Mouse (Mus musculus): ENCODE measurements around the gene A630001G21Rik. TPM values are rescaled to one million over a fixed set of nuclear protein-coding genes. Genes with fewer than 3 reads are reported as not detected.
"Not testable (repeated sequence)": the region's sequence is repeated elsewhere in the genome, so short reads cannot be mapped to it uniquely, and the experiment has no call there.

Gene A630001G21Rik
- under 1 TPM; 0.21 to 0.31 TPM for total RNA-seq (2021)

DNA sequence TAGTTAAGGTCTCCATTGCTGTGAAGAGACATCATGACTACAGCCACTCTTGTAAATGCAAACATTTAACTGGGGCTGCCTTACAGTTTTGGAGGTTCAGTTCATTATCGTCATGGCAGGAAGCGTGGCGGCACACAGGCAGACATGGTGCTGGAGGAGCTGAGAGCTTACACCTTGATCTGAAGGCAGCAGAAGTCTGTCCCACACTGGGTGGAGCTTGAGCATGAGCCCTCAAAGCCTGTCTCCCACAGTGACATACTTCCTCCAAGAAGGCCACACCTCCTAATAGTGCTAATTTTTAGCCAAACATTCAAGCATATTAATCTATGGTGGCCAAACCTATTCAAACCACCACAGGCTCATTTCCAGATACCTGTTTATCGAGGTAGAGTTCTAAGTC is at the start of gene A630001G21Rik:
Gene A630001G21Rik (minus strand): TSS at position 208 of the 400 bp plus-strand sequence.
- intact Hi-C loops (cut with DNase I), result no loop called here
- DNase-seq (ENCODE audit: low spot score), result no peak

GRCm38 (mm10) chr1:85827166-85827565 is 48.7 kb upstream of the A630001G21Rik start:
- no peak for DNase-seq (ENCODE audit: low spot score)
- intact Hi-C loops (cut with DNase I), result no loop called here

GRCm38 (mm10) chr1:85824905-85825304 is 46.5 kb upstream of the A630001G21Rik start:
- intact Hi-C loops (cut with DNase I), result no loop called here

DNA sequence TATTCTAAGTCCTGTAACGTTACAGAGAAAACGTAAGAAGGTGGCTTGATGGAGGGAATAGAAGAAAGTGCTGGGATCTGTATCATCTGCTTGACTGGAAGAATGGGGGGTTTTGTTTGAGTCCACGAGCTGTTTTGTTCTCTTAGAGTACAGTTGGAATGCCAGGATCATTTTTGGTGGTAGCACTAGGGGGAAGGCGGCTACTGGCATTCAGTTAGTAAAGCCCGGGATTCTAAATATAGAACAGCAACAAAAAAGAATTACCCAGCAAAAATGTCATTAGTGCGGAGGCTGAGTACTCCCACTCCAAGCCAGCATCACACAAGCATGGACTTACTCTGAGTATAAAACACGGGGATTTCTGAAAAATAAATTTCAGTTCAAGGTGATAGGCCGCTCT is 43.8 kb upstream of the A630001G21Rik start:
- no peak for DNase-seq (ENCODE audit: low spot score)
- intact Hi-C loops (cut with DNase I), result no loop called here

More at GRCm38 (mm10) chr1:85824905-85825304, 46.5 kb upstream of the A630001G21Rik start:
- no peak for DNase-seq (ENCODE audit: low spot score)

- no peak for DNase-seq (ENCODE audit: low spot score)
Observed at GRCm38 (mm10) chr1:85819695-85820094, 41.3 kb upstream of the A630001G21Rik start.

GRCm38 (mm10) chr1:85818121-85818520 is 39.7 kb upstream of the A630001G21Rik start:
- no peak for DNase-seq (ENCODE audit: low spot score)
- intact Hi-C loops (cut with DNase I), result no loop called here

More at GRCm38 (mm10) chr1:85819695-85820094, 41.3 kb upstream of the A630001G21Rik start:
- intact Hi-C loops (cut with DNase I), result no loop called here

DNA sequence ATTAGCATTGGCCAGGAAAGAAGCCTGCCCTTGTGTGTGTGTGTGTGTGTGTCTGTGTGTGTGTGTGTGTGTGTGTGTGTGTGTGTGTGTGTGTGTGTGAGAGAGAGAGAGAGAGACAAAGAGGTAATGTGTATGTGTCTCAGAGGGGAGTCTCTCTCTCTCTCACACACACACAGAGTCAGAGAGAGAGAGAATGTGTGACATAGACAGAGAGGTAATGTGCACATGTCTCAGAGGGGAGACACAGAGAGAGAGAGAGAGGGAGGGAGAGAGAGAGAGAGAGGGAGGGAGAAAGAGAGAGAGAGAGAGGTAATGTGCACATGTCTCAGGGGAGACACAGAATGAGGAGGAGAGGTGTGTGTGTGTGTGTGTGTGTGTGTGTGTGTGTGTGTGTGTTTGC is 35.8 kb upstream of the A630001G21Rik start:
- DNase-seq (ENCODE audit: low spot score); intact Hi-C loops (cut with DNase I): not testable (repeated sequence)

GRCm38 (mm10) chr1:85810787-85811186 is 32.3 kb upstream of the A630001G21Rik start:
- no peak for DNase-seq (ENCODE audit: low spot score)
- intact Hi-C loops (cut with DNase I), result no loop called here

DNA sequence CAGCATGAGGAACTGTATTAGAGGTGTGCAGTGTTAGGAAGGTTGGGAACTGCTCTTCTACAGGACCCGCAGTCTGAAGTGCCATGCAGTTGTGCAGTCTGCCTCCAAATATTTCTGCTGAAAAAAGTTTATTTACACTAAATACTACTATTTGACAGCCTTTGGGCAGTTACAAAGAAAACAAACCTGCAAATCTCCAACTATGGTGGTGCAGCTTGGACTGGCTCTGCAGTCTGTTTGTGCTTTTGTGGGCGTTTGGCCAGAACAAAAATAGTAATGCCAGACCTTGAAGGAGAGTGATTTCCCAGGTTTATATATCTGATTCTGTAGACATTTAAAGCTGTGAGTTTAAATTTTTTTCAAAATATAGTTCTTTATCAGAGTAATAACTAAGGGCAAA is 31.9 kb upstream of the A630001G21Rik start:
- no peak for DNase-seq (ENCODE audit: low spot score)
- intact Hi-C loops (cut with DNase I), result no loop called here

DNA sequence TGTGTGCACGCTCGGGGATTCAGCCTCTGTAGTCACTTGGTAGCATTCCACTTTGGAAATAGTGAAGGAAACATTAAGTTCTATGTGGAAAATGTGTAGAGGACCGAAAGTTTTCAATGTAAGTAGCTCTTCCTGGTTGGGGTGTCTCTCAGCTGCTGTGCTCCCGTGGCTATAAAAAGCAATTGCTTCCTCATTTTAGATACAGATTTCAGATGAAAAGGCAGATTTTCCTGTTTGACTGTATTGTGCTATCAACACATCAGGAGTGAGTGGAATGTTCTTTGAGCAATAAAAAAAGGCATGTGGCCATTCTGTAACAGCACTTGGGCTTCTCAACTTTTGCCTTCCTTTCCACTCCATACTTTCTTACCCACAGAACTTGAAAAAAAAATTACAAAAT is 30.8 kb upstream of the A630001G21Rik start:
- intact Hi-C loops (cut with DNase I), result loop anchor here (5.0 kb wide), 1 partner anchor 33 kb away; no protein-coding TSS in a partner anchor

DNA sequence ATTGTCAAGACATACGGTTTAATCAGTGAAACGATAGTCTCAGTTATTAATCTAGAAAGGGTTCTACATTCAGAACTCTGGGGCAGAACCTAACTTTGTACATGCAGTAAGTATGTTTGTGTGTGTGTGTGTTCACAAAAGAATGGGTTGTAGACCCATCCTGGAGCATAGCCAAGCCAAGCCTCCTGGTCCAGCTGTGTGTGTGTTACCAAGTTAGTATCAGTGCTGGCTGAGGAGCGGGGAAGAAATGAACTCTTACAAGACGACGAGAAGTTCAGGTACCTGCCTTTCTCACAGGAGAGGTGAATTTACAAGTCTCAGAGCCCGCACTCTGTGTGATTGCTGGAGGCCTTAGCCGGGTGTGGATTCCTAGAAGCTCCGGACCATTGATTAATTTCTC is 26.1 kb upstream of the A630001G21Rik start:
- no peak for DNase-seq (ENCODE audit: low spot score)
- intact Hi-C loops (cut with DNase I), result no loop called here

More for the DNA sequence above, 30.8 kb upstream of the A630001G21Rik start:
- no peak for DNase-seq (ENCODE audit: low spot score)

GRCm38 (mm10) chr1:85802517-85802916 is 24.1 kb upstream of the A630001G21Rik start:
- no peak for DNase-seq (ENCODE audit: low spot score)
- intact Hi-C loops (cut with DNase I), result no loop called here

DNA sequence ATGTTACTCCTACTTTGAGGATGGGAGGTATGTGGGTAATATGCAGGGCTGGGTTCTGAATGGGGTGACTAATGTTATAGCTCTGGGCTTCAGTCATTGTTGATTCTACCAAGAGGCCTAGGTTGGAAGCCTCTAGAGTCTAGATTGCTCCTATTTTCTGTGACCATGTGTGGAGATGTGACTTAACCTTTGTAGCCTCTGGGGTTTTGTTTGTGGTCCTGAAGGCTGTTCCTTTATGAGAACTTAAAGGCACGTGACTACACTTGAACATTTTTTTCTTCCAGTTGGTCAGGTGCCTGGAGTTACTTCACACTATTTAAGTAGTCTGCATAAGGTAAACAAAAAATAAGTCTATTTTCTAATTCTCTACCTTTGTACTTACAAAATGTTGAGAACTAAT is 21.3 kb upstream of the A630001G21Rik start:
- intact Hi-C loops (cut with DNase I), result no loop called here

DNA sequence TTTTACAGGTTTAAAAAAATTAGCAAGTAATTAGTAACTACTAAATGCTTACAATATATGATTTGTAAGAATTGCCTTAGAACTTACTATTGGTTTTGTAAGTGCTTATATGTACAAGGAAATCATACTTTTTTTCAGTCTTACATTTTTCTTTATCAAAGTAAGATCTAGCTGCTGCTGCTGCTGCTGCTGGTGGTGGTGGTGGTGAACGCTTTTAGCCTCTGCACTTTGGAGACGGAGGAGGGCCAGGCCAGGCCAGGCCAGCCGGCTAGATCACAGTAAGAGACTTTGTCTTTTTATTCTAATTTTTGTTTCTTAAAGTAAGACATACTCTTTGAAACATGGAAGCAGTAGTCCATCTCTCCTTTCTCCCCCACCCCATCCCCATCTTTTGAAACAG is 16.8 kb upstream of the A630001G21Rik start:
- DNase-seq (ENCODE audit: low spot score), result no peak

More for the DNA sequence above, 21.3 kb upstream of the A630001G21Rik start:
- DNase-seq (ENCODE audit: low spot score), result no peak

DNA sequence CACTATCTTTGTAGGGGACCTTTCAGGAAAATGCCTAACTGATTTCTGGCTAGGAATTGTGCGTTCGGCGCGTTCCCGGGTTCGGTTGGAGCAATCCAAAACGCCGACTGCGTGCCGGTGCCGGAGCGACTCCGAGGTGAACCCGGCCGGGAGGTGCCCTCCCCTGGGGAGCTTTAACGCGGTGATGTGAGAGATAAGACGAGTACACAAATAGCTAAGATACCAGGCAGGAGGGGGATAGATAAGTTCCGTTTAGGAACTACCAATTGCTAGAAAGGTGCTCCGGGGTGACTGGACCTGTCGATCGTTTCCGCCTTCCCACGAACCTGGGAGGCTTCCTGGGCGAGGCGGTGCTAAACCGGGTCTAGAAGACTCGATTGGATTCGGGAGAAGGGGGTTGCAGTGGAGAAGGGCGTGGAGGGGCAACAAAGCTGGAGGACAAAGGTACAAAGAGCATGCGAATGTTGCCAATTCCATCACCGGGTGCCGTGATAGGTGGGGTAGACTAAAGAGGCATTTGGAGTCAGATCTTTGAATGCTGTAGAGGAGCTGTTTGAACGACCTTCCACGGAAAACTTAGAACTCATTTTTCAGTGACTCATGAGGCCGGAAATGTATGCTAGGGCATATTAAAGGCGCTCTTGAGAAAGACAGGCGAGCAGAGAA is 15.8 kb upstream of the A630001G21Rik start:
- intact Hi-C loops (cut with DNase I), result loop anchor here (5.0 kb wide), 1 partner anchor 108 kb away; no protein-coding TSS in a partner anchor
- peak; percentile 3 for DNase-seq (ENCODE audit: low spot score)

More for the DNA sequence above, 16.8 kb upstream of the A630001G21Rik start:
- intact Hi-C loops (cut with DNase I), result no loop called here

DNA sequence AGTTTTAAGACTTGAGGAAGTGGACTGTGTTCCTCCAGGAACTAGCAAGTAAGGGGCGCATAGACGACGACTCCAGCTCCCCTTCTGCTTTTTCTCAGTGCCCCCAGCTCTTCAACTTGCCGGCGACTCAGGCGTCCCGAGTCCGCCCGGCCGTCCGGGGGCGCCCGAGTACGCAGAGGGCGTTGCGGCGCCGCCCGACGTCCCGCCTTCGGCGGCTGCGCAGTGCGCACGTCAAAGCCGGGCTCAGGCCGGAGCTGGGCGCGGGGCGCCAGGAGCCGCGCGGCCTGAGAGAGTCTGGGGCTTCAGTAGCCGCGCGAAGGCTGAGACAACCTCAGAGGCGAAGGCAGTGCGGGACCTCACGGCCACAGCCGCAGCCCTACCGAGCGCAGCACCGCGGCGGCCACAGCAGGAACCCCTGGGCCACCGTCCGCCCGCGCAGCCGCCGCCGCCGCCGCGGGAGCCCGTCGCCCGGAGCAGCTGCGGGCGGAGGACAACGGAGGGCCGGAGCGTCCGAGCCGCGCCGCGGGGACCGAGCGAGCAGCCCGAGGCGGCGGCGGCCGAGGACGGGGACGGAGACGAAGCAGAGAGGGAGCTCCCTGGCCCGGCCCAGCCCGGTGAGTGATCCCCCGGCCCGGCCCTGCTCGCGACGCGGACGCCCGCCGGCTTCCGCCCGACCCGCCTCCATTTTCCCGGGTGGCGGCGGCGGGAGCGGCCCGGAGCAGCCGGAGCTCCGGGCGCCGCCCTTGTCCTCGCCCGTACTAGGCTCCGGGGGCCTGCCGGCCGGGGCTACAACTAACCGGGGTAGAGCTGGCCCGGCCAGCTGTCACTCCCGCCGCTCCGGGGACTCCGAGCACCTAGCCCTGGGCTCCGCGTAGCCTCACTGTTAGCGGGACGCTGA is 15.0 kb upstream of the A630001G21Rik start, which contains the start of gene Cab39:
Gene Cab39 (plus strand): TSS at position 234 of the 898 bp plus-strand sequence.
- intact Hi-C loops (cut with DNase I), result loop anchor here (1.0 to 5.0 kb wide), 2 partner anchors 49 to 109 kb away; no protein-coding TSS in a partner anchor
- peak; percentile 77 for DNase-seq (ENCODE audit: low spot score)

DNA sequence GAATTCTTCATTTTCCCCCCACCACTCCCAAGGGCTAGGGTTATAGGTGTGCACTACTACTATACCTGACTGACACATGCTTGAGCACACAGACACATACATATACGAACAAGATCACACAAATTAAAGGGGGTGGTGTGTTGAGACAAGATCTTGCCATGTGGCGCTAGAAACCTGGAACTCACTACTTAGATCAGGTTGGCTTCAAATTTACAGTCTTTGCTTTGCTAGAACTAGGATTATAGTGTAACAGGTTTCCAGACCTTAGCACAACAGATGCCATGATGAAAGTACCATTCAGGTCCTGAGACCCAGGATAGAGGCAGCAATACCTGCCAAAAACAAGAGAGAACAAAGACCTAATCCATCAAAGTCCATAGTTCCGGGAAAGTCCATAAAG is 13.0 kb upstream of the A630001G21Rik start:
- intact Hi-C loops (cut with DNase I), result loop anchor here (5.0 kb wide), 1 partner anchor 111 kb away; no protein-coding TSS in a partner anchor
- DNase-seq (ENCODE audit: low spot score), result no peak

- intact Hi-C loops (cut with DNase I), result loop anchor here (5.0 kb wide), 1 partner anchor 112 kb away; no protein-coding TSS in a partner anchor
- no peak for DNase-seq (ENCODE audit: low spot score)
Observed at GRCm38 (mm10) chr1:85790565-85790964, 12.1 kb upstream of the A630001G21Rik start.

DNA sequence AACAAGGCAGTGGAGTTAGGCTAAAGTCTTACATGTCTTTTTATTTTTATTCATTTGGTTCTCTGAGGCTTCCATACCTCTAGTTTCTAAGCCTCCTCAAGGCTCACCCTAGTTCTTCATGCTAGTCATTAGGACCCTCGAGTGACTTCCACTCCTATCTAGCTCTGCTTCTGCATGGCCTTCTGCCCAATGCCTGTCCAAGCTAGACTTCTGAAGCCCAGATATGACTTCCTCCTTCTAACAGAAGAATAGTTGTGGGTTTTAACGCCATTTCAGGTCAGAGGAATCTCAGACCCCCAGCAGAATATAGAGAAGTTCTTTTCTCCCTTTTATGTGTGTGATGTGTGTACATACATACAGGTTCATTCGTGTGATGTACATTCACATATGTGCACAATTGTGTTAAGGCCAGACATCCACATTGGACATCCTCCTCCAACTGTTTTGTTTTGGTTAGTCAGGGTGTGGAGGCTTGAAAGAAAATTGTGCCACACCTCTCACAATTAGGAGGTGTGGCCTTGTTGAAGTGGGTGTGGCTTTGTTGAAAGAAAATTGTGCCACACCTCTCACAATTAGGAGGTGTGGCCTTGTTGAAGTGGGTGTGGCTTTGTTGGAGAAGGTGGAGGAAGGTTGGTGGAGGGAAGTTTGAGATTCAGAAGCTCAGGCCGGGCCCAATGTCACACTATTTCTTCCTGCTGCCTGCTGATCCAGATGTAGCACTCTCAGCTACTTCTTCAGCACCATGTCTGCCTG is 1.2 kb upstream of the A630001G21Rik start:
- DNase-seq (ENCODE audit: low spot score), result no peak
- intact Hi-C loops (cut with DNase I), result no loop called here

DNA sequence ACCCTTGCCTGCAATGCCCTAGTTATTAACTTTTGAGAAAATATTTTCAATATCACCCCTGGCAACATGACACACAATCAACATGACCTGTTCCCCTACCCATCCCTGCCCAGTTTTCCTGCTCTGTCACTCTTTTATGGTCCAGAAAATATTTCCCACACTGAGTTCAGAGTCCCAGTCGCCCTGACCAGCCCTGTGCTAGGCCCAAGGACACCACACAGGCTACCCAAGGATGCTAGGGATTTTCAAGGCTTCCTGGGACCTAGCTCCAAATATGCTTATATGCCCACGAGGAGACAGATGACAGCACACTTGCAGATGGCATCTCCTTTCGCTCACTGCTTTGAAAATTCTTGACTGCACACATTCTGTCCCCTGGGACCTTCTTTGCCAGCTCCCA is 569 bp upstream of the A630001G21Rik start:
- no peak for DNase-seq (ENCODE audit: low spot score)
- intact Hi-C loops (cut with DNase I), result no loop called here
